Mouse (Mus musculus) neural tube, embryonic 11.5 days (tissue): Measurements from ENCODE around the gene Mlph. TPM values are rescaled to one million over a fixed set of nuclear protein-coding genes. Genes with fewer than 3 reads are reported as not detected.

ENCODE experiments used
- ATAC-seq: fragments of 200-750 bp; cut with Nextera tagmentation; 2 replicates; pipeline ENCODE4 v1.8.0; 2017; ENCODE audit warnings: moderate number of reproducible peaks, mild to moderate bottlenecking, moderate TSS enrichment, moderate library complexity; ENCODE audit not compliant: insufficient read depth, low FRiP score, low TSS enrichment
- DNase-seq: peaks from one replicate; pipeline ENCODE4 v3.0.0-alpha.2; 2015; ENCODE audit warnings: low spot score
- H3K27ac ChIP-seq: fragments of 300-500 bp; sonication (generic); 2 replicates; pipeline ENCODE4 v1.5.1; 2014; ENCODE audit warnings: low read depth, mild to moderate bottlenecking, low read length
- H3K27me3 ChIP-seq: fragments of 300-500 bp; sonication (generic); 2 replicates; pipeline ENCODE4 v1.6.1; 2014; ENCODE audit warnings: mild to moderate bottlenecking, low read length, mixed read lengths; ENCODE audit not compliant: control insufficient read depth, insufficient read depth
- H3K36me3 ChIP-seq: fragments of 300-500 bp; sonication (generic); 2 replicates; pipeline ENCODE4 v1.6.1; 2014; ENCODE audit warnings: mild to moderate bottlenecking, low read length, moderate library complexity, mixed read lengths; ENCODE audit not compliant: control insufficient read depth, insufficient read depth
- H3K4me1 ChIP-seq: fragments of 300-500 bp; sonication (generic); 2 replicates; pipeline ENCODE4 v1.6.1; 2014; ENCODE audit warnings: low read length, mixed read lengths; ENCODE audit not compliant: control insufficient read depth, insufficient read depth
- H3K4me2 ChIP-seq: fragments of 300-500 bp; sonication (generic); 2 replicates; pipeline ENCODE4 v1.6.1; 2014; ENCODE audit warnings: low read depth, mild to moderate bottlenecking, moderate library complexity
- H3K4me3 ChIP-seq: fragments of 300-500 bp; sonication (generic); 2 replicates; pipeline ENCODE4 v1.5.1; 2014; ENCODE audit warnings: low read depth, low read length
- H3K9ac ChIP-seq: fragments of 300-500 bp; sonication (generic); 2 replicates; pipeline ENCODE4 v1.6.1; 2014; ENCODE audit warnings: mild to moderate bottlenecking, low read length
- H3K9me3 ChIP-seq: fragments of 300-500 bp; sonication (generic); 2 replicates; pipeline ENCODE4 v1.6.1; 2016; ENCODE audit warnings: low read length; ENCODE audit not compliant: control insufficient read depth
- WGBS: fragments of 180-500 bp; shearing (Covaris S2); extraction: QIAGEN DNeasy Blood & Tissue Kit; methylation state at CpG from one replicate; pipeline ENCODE4 v1.1.7; 2014; 5-methylcytosine and 5-hydroxymethylcytosine counted together
- polyA plus RNA-seq: library from polyadenylated mRNA; unstranded; fragments of >200 nt; fragmentation: Nextera tagmentation; extraction: Ambion mirVana; gene quantifications from 2 replicates; pipeline ENCODE4 v1.2.1, GENCODE M21; 2014

The Mlph gene
- polyA plus RNA-seq, 1 experiment from 2014 or later, result 0.24 TPM

- no peaks in the 10 kb centered on the region for H3K27me3 ChIP-seq
- H3K27ac ChIP-seq, result no peak overlapping the region
- no peaks in the 10 kb centered on the region for H3K9me3 ChIP-seq
- H3K9ac ChIP-seq, result no peak overlapping the region
- ATAC-seq (no peak), DNase-seq (no peak)
- H3K4me1 ChIP-seq, result no peaks in the 10 kb centered on the region
- no peaks in the 10 kb centered on the region for H3K36me3 ChIP-seq
- no peak overlapping the region for H3K4me3 ChIP-seq
- 72% methylated on average over 2 of the region's 2 CpGs for WGBS
- H3K4me2 ChIP-seq, result no peak overlapping the region
Measured at GRCm38 (mm10) chr1:90947252-90947651, 32.4 kb downstream of the Mlph start.

DNA sequence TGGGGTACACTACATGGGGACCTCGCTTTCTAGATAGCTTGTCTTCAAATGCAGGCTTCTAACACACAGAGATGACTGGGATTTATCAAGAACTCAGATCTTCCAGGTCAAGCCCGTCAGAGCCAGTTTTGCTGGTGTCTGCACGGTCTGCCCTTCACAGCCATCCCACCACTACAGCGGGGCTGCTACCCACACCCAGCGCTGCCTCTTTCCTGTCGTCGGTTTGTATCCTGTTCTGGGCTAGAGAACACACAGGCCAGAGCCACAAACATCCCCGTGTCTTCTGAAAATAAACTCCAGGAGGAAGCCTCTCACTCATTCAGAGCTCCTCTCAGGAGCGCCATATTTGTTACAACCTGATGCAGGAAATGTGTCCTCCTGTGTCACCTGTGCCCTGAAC is 34.4 kb downstream of the Mlph start:
- no peak for DNase-seq
- no peaks in the 10 kb centered on the region for H3K36me3 ChIP-seq
- H3K9me3 ChIP-seq, result no peaks in the 10 kb centered on the region
- H3K27me3 ChIP-seq, result no peaks in the 10 kb centered on the region
- no peak for ATAC-seq
- WGBS, result 78% methylated on average over 9 of the region's 9 CpGs
- H3K4me1 ChIP-seq, result no peaks in the 10 kb centered on the region
- no peak overlapping the region for H3K4me3 ChIP-seq
- H3K4me2 ChIP-seq, result no peak overlapping the region
- no peak overlapping the region for H3K27ac ChIP-seq
- no peak overlapping the region for H3K9ac ChIP-seq

GRCm38 (mm10) chr1:90951670-90952069 is 36.8 kb downstream of the Mlph start:
- no peaks in the 10 kb centered on the region for H3K27me3 ChIP-seq
- no peak for DNase-seq
- H3K4me3 ChIP-seq, result no peak overlapping the region
- no peak overlapping the region for H3K27ac ChIP-seq
- H3K4me1 ChIP-seq, result no peaks in the 10 kb centered on the region
- no peak overlapping the region for H3K9ac ChIP-seq
- no peaks in the 10 kb centered on the region for H3K36me3 ChIP-seq
- WGBS, result 86% methylated on average over 7 of the region's 7 CpGs
- no peak for ATAC-seq
- no peak overlapping the region for H3K4me2 ChIP-seq
- no peaks in the 10 kb centered on the region for H3K9me3 ChIP-seq

- Histone ChIP-seq H3K27ac (no peak within 1 kb of the TSS), H3K36me3 (no peaks in the 10 kb centered on the region), H3K4me3 (no peak within 1 kb of the TSS), H3K4me2 (no peak within 1 kb of the TSS), H3K9me3 (no peaks in the 10 kb centered on the region), H3K4me1 (no peaks in the 10 kb centered on the region), H3K9ac (no peak within 1 kb of the TSS), H3K27me3 (no peaks in the 10 kb centered on the region)
- DNase-seq (no peak), ATAC-seq (no peak)
- 85% methylated on average over 8 of the region's 8 CpGs for WGBS
Measured at GRCm38 (mm10) chr1:90952808-90953207, 37.9 kb downstream of the Mlph start, which contains the start of gene Prlh. Gene Prlh (plus strand): TSS chr1:90953108.

DNA sequence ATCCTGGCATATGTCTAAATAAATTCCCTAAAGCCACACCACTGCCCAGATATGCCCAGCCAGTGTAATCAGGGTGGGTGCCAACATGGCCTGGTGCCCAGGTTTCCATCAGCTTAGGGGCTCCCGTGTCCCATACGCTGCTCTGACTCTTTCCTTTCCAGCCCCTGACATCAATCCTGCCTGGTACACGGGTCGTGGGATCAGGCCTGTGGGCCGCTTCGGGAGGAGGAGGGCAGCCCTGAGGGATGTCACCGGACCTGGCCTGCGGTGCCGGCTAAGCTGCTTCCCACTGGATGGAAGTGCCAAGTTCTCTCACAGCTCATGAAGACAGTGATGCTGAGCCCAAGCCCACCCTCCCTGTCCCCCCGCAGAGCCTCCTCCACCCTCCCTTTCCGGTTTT is 38.8 kb downstream of the Mlph start:
- Histone ChIP-seq H3K36me3 (no peaks in the 10 kb centered on the region), H3K9me3 (no peaks in the 10 kb centered on the region), H3K9ac (no peak overlapping the region), H3K27ac (no peak overlapping the region), H3K4me3 (no peak overlapping the region), H3K4me1 (no peaks in the 10 kb centered on the region), H3K4me2 (no peak overlapping the region), H3K27me3 (no peaks in the 10 kb centered on the region)
- WGBS, result 81% methylated on average over 11 of the region's 11 CpGs
- DNase-seq, result no peak
- ATAC-seq, result no peak

- ATAC-seq, result no peak; the same call in 1 of the 2 replicates
- H3K4me3 ChIP-seq, result no peak overlapping the region
- H3K4me1 ChIP-seq, result no peaks in the 10 kb centered on the region
- H3K9ac ChIP-seq, result no peak overlapping the region
- H3K4me2 ChIP-seq, result no peak overlapping the region
- no peaks in the 10 kb centered on the region for H3K9me3 ChIP-seq
- H3K27ac ChIP-seq, result no peak overlapping the region
- H3K36me3 ChIP-seq, result no peaks in the 10 kb centered on the region
- DNase-seq, result peak; percentile 73
- WGBS, result 37% methylated on average over 7 of the region's 7 CpGs
- no peaks in the 10 kb centered on the region for H3K27me3 ChIP-seq
Measured at GRCm38 (mm10) chr1:90956245-90957096, 41.6 kb downstream of the Mlph start.

- Histone ChIP-seq H3K4me2 (no peak overlapping the region), H3K27ac (no peak overlapping the region), H3K27me3 (no peaks in the 10 kb centered on the region), H3K9me3 (no peaks in the 10 kb centered on the region), H3K36me3 (no peaks in the 10 kb centered on the region), H3K9ac (no peak overlapping the region), H3K4me1 (no peaks in the 10 kb centered on the region), H3K4me3 (no peak overlapping the region)
- ATAC-seq (no peak), DNase-seq (no peak)
- WGBS, result 25% methylated on average over 4 of the region's 4 CpGs
Measured at GRCm38 (mm10) chr1:90962526-90962925, 47.6 kb downstream of the Mlph start.

- Histone ChIP-seq H3K4me3 (no peak overlapping the region), H3K36me3 (no peaks in the 10 kb centered on the region), H3K27me3 (no peaks in the 10 kb centered on the region), H3K9ac (no peak overlapping the region), H3K27ac (no peak overlapping the region), H3K4me2 (no peak overlapping the region), H3K9me3 (no peaks in the 10 kb centered on the region), H3K4me1 (no peaks in the 10 kb centered on the region)
- DNase-seq, result no peak
- 36% methylated on average over 3 of the region's 3 CpGs for WGBS
- no peak for ATAC-seq
Measured at GRCm38 (mm10) chr1:90962994-90963393, 48.1 kb downstream of the Mlph start.

GRCm38 (mm10) chr1:90967583-90967982 is 52.7 kb downstream of the Mlph start:
- ATAC-seq (no peak), DNase-seq (no peak)
- 81% methylated on average over 7 of the region's 7 CpGs for WGBS
- no peak overlapping the region for H3K27ac ChIP-seq
- no peaks in the 10 kb centered on the region for H3K27me3 ChIP-seq
- no peak overlapping the region for H3K4me3 ChIP-seq
- H3K36me3 ChIP-seq, result no peaks in the 10 kb centered on the region
- no peak overlapping the region for H3K4me2 ChIP-seq
- H3K9me3 ChIP-seq, result no peaks in the 10 kb centered on the region
- no peaks in the 10 kb centered on the region for H3K4me1 ChIP-seq
- no peak overlapping the region for H3K9ac ChIP-seq
